Mouse (Mus musculus) subcutaneous adipose tissue, adult 2 months (tissue): ENCODE measurements around the gene Sh2d1b2. TPM values are rescaled to one million over a fixed set of nuclear protein-coding genes. Genes with fewer than 3 reads are reported as not detected.

Experiments
- polyA plus RNA-seq: library from polyadenylated mRNA; depleted of rRNA; stranded (reverse); fragments of >200 nt; gene quantifications from 2 replicates; pipeline ENCODE4 v1.2.3, GENCODE M21; 2012; ENCODE audit warnings: low replicate concordance; rRNA removed

The Sh2d1b2 gene
- 0.04 and 0.31 TPM in 2 replicates for polyA plus RNA-seq

GRCm38 (mm10) chr1:170232688-170233087 lies at the start of gene Sh2d1b2:
Gene Sh2d1b2 (plus strand): TSS chr1:170232749.

GRCm38 (mm10) chr1:170214757-170215522 lies 17.6 kb upstream of the Sh2d1b2 start, which contains the start of gene Uhmk1:
Gene Uhmk1 (minus strand): TSS chr1:170215397.

GRCm38 (mm10) chr1:170277016-170277415 lies 44.5 kb downstream of the Sh2d1b2 start, which contains the start of gene Sh2d1b1:
Gene Sh2d1b1 (plus strand): TSS chr1:170277320.

Other genes starting within 250 kb of the Sh2d1b2 start
- gene Ddr2, start 122.0 kb upstream of the Sh2d1b2 start, polyA plus RNA-seq = 42.5 and 91.1 TPM in 2 replicates
- gene Uap1, start 57.8 kb upstream of the Sh2d1b2 start, polyA plus RNA-seq = 24.8 and 45.5 TPM in 2 replicates
- 16.0 and 16.1 TPM in 2 replicates for gene Uhmk1, start 17.4 kb upstream of the Sh2d1b2 start, polyA plus RNA-seq
- gene Sh2d1b1, start 44.6 kb downstream of the Sh2d1b2 start, polyA plus RNA-seq = 0.26 and 1.3 TPM in 2 replicates
- gene Gm7694, start 73.6 kb downstream of the Sh2d1b2 start, polyA plus RNA-seq = 8.6 and 8.8 TPM in 2 replicates
- not detected in 2 replicates for gene Spata46, start 76.1 kb downstream of the Sh2d1b2 start, polyA plus RNA-seq